Comparison of ENCODE assay signal across 35 mouse cellular contexts in genomic region chr1:42025781-42026180, GRCm38 (mm10).
"Had no signal": no experiment of that assay in that cellular context is flagged by ENCODE, and none has a peak within 500 bp of the region (broad histone marks: within the 10 kb centered on the region; RNA-seq: fewer than 3 reads in every experiment).

No protein-coding gene starts in this region.

- ATAC-seq: hindbrain, embryonic 16.5 days; hindbrain, postnatal 0 days; inflammation-experienced regulatory T-cells, adult 6 months; intestine, embryonic 15.5 days; intestine, embryonic 16.5 days; intestine, postnatal 0 days had no signal

- H3K9ac ChIP-seq: heart, embryonic 12.5 days; heart, embryonic 13.5 days; heart, embryonic 15.5 days; hindbrain, embryonic 12.5 days; hindbrain, embryonic 13.5 days; hindbrain, embryonic 14.5 days; hindbrain, embryonic 15.5 days; intestine, embryonic 15.5 days; kidney, embryonic 15.5 days had no signal

- H3K27me3 ChIP-seq: heart, embryonic 12.5 days; heart, embryonic 13.5 days; heart, embryonic 15.5 days; hindbrain, embryonic 12.5 days; hindbrain, embryonic 13.5 days; hindbrain, embryonic 15.5 days; intestine, embryonic 15.5 days; kidney, embryonic 15.5 days had no signal

- H3K4me2 ChIP-seq: heart, embryonic 11.5 days; heart, embryonic 12.5 days; heart, embryonic 13.5 days; heart, embryonic 15.5 days; hindbrain, embryonic 12.5 days; hindbrain, embryonic 13.5 days; hindbrain, embryonic 14.5 days; hindbrain, embryonic 15.5 days; intestine, embryonic 15.5 days; kidney, embryonic 15.5 days had no signal

- H3K27ac ChIP-seq: heart, embryonic 13.5 days; heart, embryonic 15.5 days; hindbrain, embryonic 10.5 days; hindbrain, embryonic 12.5 days; hindbrain, embryonic 13.5 days; hindbrain, embryonic 14.5 days; hindbrain, embryonic 15.5 days; hindbrain, postnatal 0 days; intestine, embryonic 15.5 days; kidney, embryonic 15.5 days; kidney, postnatal 0 days; layer of hippocampus, adult 2 months; left cerebral cortex, adult 2 months had no signal

- H3K36me3 ChIP-seq: heart, embryonic 12.5 days; heart, embryonic 13.5 days; heart, embryonic 15.5 days; hindbrain, embryonic 10.5 days; hindbrain, embryonic 12.5 days; hindbrain, embryonic 13.5 days; hindbrain, embryonic 15.5 days; intestine, embryonic 15.5 days; kidney, embryonic 15.5 days had no signal

- H3K9me3 ChIP-seq: heart, embryonic 13.5 days; heart, embryonic 15.5 days; intestine, embryonic 15.5 days; kidney, embryonic 15.5 days had no signal

- H3K4me3 ChIP-seq: heart, embryonic 12.5 days; heart, embryonic 13.5 days; heart, embryonic 15.5 days; hindbrain, embryonic 10.5 days; hindbrain, embryonic 12.5 days; hindbrain, embryonic 13.5 days; hindbrain, embryonic 15.5 days; intestine, embryonic 15.5 days; kidney, embryonic 15.5 days; layer of hippocampus, adult 2 months; left cerebral cortex, adult 2 months had no signal

- H3K4me1 ChIP-seq: heart, embryonic 12.5 days; heart, embryonic 13.5 days; heart, embryonic 15.5 days; hindbrain, embryonic 10.5 days; hindbrain, embryonic 12.5 days; hindbrain, embryonic 13.5 days; hindbrain, embryonic 15.5 days; intestine, embryonic 15.5 days; kidney, embryonic 15.5 days had no signal

- DNase-seq: heart, postnatal 10 days; heart, postnatal 14 days; heart, postnatal 36 days; heart, postnatal 4 days; kidney, adult 11 months; kidney, adult 18-20 months; kidney, adult 2 months; kidney, adult 8-10 months; kidney, adult 9 months; kidney, postnatal 10 days; kidney, postnatal 14 days; kidney, postnatal 25 days; kidney, postnatal 36 days; kidney, postnatal 4 days; layer of hippocampus, adult 9-11 months; layer of hippocampus, postnatal 36 days had no signal
